Mouse (Mus musculus) liver, postnatal 0 days (tissue): ENCODE measurements at regions not wholly inside any gene's neighbourhood (a gene's known extent, or its start where the extent isn't known, plus 50 kb on each side); places are given as distances from the start of the nearest gene placed in this dataset.

ENCODE experiments used
- CTCF ChIP-seq: sonication (generic); IDR thresholded peaks from 2 replicates; pipeline ENCODE4 v1.5.1; 2016; ENCODE audit warnings: antibody characterized with exemption, low read depth
- EP300 ChIP-seq: IDR thresholded peaks from 2 replicates; pipeline ENCODE4 v1.6.1; 2016; ENCODE audit warnings: antibody characterized with exemption, low read depth, mild to moderate bottlenecking

GRCm38 (mm10) chr7:93285748-93286147 lies 206.1 kb downstream of the Fam181b start:
- TF ChIP-seq CTCF (no peak), EP300 (no peak)
